Mouse (Mus musculus) heart, adult 2 months (tissue): ENCODE measurements around the gene Kcnip1.

Experiments used
- CTCF ChIP-seq: fragments of 200-600 bp; IDR thresholded peaks from 2 replicates; pipeline ENCODE4 v1.8.1; 2022; ENCODE audit warnings: antibody characterized with exemption, mild to moderate bottlenecking, moderate library complexity
- EP300 ChIP-seq: fragments of 200-500 bp; IDR thresholded peaks from 2 replicates; pipeline ENCODE4 v1.6.1; 2011; ENCODE audit warnings: low read depth, low read length, control low read depth; ENCODE audit not compliant: insufficient read depth
- POLR2A ChIP-seq: fragments of 200-500 bp; IDR thresholded peaks from 2 replicates; pipeline ENCODE4 v1.6.1; 2011; ENCODE audit warnings: mild to moderate bottlenecking, low read depth, low read length, control low read depth; ENCODE audit not compliant: insufficient read depth

DNA sequence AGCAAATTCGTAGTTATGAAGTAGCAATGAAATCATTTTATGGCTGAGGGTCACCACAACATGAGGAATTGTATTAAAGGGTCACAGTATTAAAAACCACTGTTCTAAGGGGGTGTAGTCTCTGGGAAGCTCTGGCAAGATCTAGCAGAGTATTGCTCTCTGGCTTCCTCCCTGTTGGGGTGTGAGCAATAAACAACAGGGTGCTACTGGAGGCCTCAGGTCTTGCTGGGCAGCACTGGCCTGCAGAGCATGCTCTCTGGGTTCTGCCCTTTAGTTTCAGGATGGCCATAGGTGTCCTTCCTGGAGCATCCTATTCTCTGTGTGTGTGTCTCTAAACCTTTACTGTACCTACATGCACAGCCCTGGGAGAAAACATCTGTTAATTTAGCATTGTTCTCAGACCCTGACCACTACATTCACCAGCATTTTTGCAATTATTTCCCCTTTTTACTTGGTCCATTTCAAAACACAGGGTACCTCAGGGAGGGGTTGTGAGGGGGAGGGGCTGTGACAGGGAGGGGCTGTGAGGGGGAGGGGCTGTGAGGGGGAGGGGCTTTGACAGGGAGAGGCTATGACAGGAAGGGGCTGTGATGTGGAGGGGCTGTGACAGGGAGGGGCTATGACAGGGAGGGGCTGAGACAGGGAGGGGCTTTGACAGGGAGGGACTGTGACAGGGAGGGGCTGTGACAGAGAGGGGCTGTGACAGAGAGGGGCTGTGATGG is 291.6 kb downstream of the Kcnip1 start:
- no peak for TF ChIP-seq CTCF
- no peak for TF ChIP-seq EP300
- TF ChIP-seq POLR2A = no peak
